Mouse (Mus musculus) megakaryocyte-erythroid progenitor cell, adult 5 weeks (primary cell): ENCODE measurements around the gene Rpl36a-ps1. TPM values are rescaled to one million over a fixed set of nuclear protein-coding genes. Genes with fewer than 3 reads are reported as not detected.

ENCODE experiments used
- polyA plus RNA-seq: library from polyadenylated mRNA; stranded (reverse); fragments of >175 nt; gene quantifications from 2 replicates; pipeline ENCODE4 v1.2.3, GENCODE M21; 2012

Gene Rpl36a-ps1
- polyA plus RNA-seq: 0.55 and 1.3 TPM in 2 replicates

DNA sequence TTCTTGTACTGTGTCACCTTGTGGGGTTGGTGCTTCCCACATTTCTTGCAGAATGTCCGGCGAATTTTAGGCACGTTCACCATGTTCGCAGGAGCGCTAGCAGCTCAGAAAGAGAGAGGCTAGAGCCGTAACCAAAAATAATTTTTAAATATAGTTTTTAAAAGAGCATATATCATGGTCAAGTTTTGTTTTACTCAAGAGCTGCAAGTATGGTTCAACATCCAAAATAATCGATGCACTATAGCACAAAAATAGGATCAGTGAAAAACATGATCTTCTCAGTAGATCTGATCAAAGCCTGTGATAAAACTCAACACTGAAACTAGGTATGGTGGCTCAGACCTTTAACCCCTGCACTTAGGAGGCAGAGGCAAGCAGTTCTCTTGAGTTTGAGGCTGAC, at the start of gene Rpl36a-ps1:
Gene Rpl36a-ps1, minus strand, starts transcription at position 101 of the 400 bp plus-strand sequence.

Other genes with a start within 250 kb of the Rpl36a-ps1 start
- 18.9 and 23.3 TPM in 2 replicates for gene Mzt1, start 51.8 kb upstream of the Rpl36a-ps1 start, polyA plus RNA-seq
- gene Bora, start 51.9 kb upstream of the Rpl36a-ps1 start, polyA plus RNA-seq: 11.7 and 13.0 TPM in 2 replicates
- gene Pibf1, start 105.1 kb upstream of the Rpl36a-ps1 start, polyA plus RNA-seq: 1.1 and 1.8 TPM in 2 replicates
- gene Dis3, start 105.5 kb upstream of the Rpl36a-ps1 start, polyA plus RNA-seq: 11.0 and 14.1 TPM in 2 replicates